Mouse (Mus musculus): ENCODE data around the gene Myog.

DNA sequence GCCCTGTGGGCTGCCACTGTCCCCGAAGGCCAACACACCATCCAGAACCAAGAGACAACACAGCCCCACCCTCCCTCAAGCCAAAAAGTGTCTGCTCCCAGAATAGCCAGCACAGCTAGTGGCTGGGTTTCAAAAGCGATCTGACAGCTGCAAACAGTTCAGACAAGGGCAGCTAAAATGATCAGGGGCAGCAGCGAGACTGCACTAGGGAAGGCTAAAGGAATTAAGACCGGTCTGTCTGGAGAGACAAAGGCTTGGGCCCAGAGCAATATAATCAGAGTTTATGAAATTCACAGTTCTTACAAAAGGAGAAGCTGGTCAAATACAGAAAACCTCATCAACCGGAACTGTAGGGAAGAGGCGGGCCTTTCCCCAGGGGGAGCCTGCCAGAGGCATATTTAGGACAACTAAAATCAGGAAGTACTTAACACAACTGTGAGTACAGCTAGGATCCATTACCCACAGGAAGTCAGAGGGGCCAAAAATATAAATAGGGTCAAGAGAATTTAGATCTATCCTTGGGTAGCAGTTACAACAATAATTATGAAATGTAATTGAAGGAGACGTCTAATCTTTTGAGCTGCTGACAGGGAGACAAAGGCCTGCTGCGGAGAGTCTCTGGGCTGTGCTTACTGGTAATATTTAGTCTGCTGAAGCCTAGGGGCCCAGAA is 12.9 kb downstream of the Myog start:
- TF ChIP-seq CHD2 (IDR thresholded peaks at IDR 0.05; ENCODE audit: low read depth, low read length) (no peak), ZC3H11A (IDR thresholded peaks at IDR 0.05; ENCODE audit: borderline replicate concordance, low read depth, low read length) (no peak)

All from ES-E14 (cell line).